Mouse (Mus musculus): ENCODE measurements around the gene Dmrt2. TPM values are rescaled to one million over a fixed set of nuclear protein-coding genes. Genes with fewer than 3 reads are reported as not detected.

Dmrt2 gene
- polyA plus RNA-seq, 1 experiment from 2014 or later, result 0.43 TPM

DNA sequence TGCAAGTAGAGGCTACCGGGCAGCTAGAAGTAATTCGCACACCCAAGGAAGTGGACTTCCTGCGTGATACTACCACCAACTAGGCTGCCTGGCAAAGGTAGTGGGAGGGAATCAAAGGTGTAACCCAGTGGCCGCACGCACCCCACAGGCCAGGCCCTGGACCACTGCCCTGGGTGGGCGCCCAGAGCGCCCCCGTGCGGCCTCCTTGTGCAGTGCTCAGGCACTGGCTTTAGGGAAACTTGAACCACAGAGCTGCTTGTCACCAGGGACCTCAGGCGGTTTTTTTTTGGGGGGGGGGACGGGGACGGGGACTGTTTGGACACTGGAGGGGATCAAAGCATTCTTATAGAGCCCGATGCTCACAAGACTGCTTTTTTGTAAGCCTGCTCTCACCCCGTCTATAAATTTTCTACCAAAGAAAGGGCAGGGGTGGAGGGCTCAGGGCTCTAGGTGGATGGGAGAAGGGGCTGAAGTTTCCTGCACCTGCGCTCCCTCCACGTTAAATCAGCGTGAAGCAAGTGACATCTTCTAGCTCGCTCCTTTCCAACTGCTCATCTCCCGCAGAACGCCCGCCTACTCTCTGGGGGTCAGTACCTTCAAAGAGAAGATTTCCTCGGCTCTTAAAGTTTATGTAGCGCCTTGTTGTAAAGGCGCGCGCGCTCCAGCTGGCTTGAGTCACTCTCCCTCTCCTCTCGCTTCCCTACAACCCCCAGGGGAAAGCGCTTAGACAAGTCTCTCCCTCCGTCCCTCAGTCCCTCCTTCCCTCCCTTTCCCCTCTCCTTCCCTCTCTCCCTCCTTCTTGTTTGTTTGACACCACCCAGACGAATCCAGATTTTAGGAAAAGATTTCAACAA is 6.5 kb upstream of the Dmrt2 start:
- no peaks in the 10 kb centered on the region for H3K4me1 ChIP-seq
- H3K27me3 ChIP-seq, result peaks cover 73% of the 10 kb centered on the region
- H3K4me3 ChIP-seq, result no peak overlapping the region
- WGBS, result 2% methylated on average over 31 of the region's 31 CpGs
- H3K27ac ChIP-seq, result no peak overlapping the region
- no peak overlapping the region for H3K9ac ChIP-seq
- H3K4me2 ChIP-seq, result no peak overlapping the region
- no peak for ATAC-seq
- no peaks in the 10 kb centered on the region for H3K9me3 ChIP-seq (replicated peaks)
- no peaks in the 10 kb centered on the region for H3K36me3 ChIP-seq (ENCODE audit: poor library complexity, severe bottlenecking)

DNA sequence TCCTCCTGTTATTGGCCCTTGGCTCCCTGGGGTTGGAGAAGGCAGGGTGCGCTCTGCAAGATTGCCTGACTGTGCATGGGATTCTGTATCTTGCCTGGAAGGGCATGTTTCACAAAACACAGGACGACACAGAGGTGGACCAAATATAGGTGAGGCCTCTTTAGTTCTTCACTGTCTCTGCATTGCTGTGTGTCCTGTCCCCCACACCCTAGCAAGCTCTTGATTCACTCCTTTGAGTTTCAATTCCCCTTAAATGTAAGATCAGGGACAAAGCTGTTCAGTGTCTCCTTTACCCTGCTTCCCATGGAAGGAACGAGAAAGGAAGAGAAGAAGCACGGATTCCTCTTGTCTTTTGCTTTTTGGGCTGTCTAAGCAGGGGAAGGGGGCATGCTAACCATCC is 4.4 kb upstream of the Dmrt2 start:
- Histone ChIP-seq H3K27ac (no peak overlapping the region), H3K4me1 (peaks cover 12% of the 10 kb centered on the region), H3K36me3 (ENCODE audit: poor library complexity, severe bottlenecking) (no peaks in the 10 kb centered on the region), H3K27me3 (peaks cover 92% of the 10 kb centered on the region), H3K4me3 (no peak overlapping the region), H3K9ac (no peak overlapping the region), H3K9me3 (replicated peaks) (no peaks in the 10 kb centered on the region), H3K4me2 (no peak overlapping the region)
- WGBS, result 20% methylated on average over 4 of the region's 4 CpGs
- no peak for ATAC-seq

DNA sequence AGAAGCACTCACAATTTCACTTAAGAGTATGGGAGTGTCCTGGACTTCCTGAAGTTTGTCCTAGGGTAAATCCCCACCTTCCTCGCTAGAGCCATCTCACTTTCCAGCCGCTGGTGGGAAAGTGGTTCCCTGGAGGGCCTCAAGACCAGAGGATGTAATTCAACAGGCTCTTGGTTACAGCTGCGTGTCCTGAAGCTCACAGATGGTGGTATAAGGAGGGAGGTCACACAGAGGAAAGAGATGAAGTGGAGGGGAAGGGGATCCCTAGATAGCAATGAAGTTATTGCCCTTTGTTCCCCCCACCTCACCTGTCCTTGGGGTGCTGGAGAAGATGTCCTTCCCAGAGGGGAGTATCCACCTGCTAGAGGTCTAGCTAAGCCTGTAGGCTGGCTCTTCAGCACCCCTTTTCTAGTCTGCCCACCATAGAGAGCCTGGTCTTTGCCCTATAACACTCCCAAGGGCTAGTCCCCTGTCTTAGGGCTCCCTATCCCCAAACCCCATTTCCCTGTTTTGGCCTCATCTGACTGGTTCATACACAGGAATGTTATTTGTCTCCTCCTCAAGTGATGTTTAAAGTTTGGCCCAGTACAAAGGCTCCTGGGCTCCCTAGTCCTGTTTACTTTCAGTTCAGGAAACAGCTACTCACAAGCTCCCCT is 2.5 kb upstream of the Dmrt2 start:
- Histone ChIP-seq H3K4me3 (no peak overlapping the region), H3K27ac (no peak overlapping the region), H3K36me3 (ENCODE audit: poor library complexity, severe bottlenecking) (no peaks in the 10 kb centered on the region), H3K9ac (no peak overlapping the region), H3K9me3 (replicated peaks) (no peaks in the 10 kb centered on the region), H3K4me1 (peaks cover 24% of the 10 kb centered on the region), H3K27me3 (peaks cover 98% of the 10 kb centered on the region), H3K4me2 (no peak overlapping the region)
- WGBS, result 3% methylated on average over 3 of the region's 3 CpGs
- ATAC-seq, result no peak

DNA sequence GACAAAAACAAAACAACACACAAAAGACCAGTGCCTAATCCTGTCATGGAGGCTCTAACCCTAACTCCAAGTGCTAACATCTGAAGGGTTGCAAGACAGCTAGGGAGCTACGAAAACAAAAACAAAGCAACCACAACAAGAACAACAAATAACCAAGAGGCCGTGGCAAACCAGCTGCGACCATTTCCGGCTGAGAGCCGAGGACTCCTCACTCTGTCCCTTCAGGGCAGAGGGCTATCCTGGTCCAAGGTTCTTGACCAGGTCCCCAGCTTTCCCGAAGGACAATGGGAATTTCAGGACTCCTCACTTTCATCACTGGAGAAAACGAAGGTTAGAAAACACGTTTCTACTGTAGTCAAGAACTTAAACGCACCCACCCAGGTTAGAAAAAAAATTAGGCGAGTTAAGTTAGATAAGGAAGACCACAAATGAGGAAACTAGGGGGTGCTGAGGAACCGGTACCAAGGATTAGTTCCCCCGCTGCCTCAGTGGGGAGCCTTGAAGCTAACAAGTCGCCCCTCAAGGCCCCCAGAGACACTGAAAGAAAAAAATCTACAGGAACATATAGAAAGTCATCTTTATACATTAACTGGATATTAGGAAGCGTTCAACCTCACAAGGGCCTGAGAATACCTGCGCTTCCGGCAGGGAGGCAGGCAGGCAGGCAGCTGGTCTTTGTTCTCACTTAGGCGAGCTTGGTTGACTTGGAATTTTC is 1.5 kb upstream of the Dmrt2 start:
- no peaks in the 10 kb centered on the region for H3K9me3 ChIP-seq (replicated peaks)
- under 1% methylated on average over 17 of the region's 17 CpGs for WGBS
- no peak for ATAC-seq
- H3K4me3 ChIP-seq, result no peak overlapping the region
- peaks cover 98% of the 10 kb centered on the region for H3K27me3 ChIP-seq
- peaks cover 24% of the 10 kb centered on the region for H3K4me1 ChIP-seq
- no peak overlapping the region for H3K4me2 ChIP-seq
- H3K36me3 ChIP-seq (ENCODE audit: poor library complexity, severe bottlenecking), result no peaks in the 10 kb centered on the region
- no peak overlapping the region for H3K9ac ChIP-seq
- H3K27ac ChIP-seq, result no peak overlapping the region

DNA sequence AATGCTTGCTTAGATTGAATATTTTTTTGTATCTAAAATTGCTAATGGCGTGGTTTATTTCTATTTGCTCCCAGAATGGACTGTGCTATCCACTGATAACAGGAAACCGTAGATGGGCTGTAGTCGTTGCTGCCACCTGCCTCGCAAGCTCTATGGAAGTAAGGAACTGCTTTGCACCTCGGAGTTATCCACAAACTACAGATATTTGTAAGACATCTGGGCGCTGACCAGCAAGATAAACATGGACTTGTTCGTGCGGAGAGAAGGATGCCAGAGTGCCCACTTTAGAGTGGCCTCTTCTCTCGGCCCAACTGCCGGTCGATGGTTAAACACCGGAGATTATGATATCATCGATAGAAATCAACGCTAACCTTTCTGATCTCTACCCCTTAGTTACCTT is 530 bp upstream of the Dmrt2 start:
- Histone ChIP-seq H3K9ac (no peak overlapping the region), H3K4me1 (peaks cover 24% of the 10 kb centered on the region), H3K9me3 (replicated peaks) (no peaks in the 10 kb centered on the region), H3K36me3 (ENCODE audit: poor library complexity, severe bottlenecking) (no peaks in the 10 kb centered on the region), H3K27me3 (peaks cover 98% of the 10 kb centered on the region), H3K4me2 (peak overlapping the region; percentile 81), H3K27ac (no peak overlapping the region), H3K4me3 (peak overlapping the region; percentile 44)
- WGBS, result under 1% methylated on average over 14 of the region's 14 CpGs
- no peak for ATAC-seq

DNA sequence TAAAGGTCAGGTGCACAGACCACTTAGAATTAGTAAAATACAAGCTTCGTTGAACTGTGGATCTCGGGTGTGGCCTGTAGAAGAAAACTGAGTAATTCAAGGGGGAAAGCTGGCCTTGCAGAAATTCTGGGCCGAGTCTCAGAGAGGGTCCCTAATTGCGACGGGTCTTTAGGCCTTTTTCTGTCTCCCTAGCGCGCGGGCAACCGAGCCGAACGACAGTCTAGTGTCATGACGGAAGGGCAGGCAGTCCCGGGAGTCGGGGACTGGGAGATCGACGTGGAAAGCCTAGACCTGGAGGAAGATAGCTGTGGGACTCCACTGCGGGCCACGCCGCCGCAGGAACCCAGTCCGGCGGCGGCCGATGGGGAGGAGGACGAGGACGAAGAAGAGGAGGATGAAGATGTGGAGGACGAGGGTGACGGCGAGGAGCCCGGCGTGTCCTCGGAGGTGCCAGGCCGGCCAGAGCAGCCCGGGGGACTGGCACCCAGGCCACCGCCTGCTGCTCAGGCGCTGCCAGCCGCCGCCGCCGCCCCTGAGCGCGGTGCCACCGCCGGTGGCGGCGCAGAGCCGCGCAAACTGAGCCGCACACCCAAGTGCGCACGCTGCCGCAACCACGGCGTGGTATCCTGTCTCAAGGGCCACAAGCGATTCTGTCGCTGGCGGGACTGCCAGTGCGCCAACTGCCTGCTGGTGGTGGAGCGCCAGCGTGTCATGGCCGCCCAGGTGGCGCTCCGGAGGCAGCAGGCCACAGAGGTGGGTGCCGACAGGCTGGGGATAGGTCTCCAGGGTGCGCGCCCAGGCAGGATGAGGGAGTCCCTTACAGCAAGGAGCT is 1.2 kb downstream of the Dmrt2 start:
- no peak; the same call in 1 of the 2 replicates for ATAC-seq
- Histone ChIP-seq H3K27me3 (peaks cover 97% of the 10 kb centered on the region), H3K9ac (peak overlapping the region; percentile 43), H3K4me1 (peaks cover 24% of the 10 kb centered on the region), H3K9me3 (replicated peaks) (no peaks in the 10 kb centered on the region), H3K4me2 (peak overlapping the region; percentile 77), H3K36me3 (ENCODE audit: poor library complexity, severe bottlenecking) (no peaks in the 10 kb centered on the region), H3K4me3 (peak overlapping the region; percentile 44), H3K27ac (no peak overlapping the region)
- WGBS, result 1% methylated on average over 57 of the region's 66 CpGs

DNA sequence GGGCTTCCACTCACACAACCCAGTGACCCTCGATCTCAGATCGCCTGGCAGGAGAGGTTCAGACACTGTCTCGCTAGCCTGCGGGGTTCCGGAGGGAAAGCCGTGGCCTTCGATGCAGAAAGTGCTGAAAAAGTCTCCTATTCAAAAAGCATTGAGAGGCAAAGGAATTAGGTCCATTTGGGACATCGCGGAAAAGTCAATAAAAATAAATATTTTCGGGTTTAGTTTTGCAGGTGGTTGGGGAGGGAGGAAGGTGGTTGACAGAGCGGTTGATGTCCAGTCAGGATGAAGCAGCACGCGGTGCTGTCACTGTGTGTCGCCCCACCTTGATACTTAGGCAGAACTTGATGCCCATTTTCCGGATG is 1.8 kb downstream of the Dmrt2 start:
- Histone ChIP-seq H3K9me3 (replicated peaks) (no peaks in the 10 kb centered on the region), H3K4me2 (peak overlapping the region; percentile 77), H3K27me3 (peaks cover 93% of the 10 kb centered on the region), H3K36me3 (ENCODE audit: poor library complexity, severe bottlenecking) (no peaks in the 10 kb centered on the region), H3K9ac (no peak overlapping the region), H3K27ac (no peak overlapping the region), H3K4me1 (peaks cover 24% of the 10 kb centered on the region), H3K4me3 (peak overlapping the region; percentile 44)
- under 1% methylated on average over 15 of the region's 15 CpGs for WGBS
- ATAC-seq, result no peak

DNA sequence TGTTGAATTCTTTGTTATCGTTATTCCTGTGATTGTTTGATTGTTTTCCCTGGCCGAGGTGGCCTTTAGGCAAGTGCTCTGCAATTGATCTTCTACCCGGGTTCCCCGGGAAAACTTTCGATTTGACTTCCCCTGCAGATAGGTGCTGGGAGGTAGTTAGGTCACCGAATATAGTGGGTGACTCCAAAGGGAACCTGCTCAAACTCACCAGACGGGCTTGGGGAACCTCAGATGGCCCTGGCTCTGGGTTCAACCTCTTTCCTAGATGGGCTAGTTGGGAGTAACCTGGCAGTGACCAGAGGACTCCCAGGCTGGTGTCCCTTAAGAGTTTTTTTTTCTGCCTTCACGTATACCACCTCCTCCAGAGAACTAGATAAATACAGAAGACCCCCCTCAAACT is 2.5 kb downstream of the Dmrt2 start:
- H3K27me3 ChIP-seq, result peaks cover 85% of the 10 kb centered on the region
- no peak overlapping the region for H3K27ac ChIP-seq
- H3K4me2 ChIP-seq, result no peak overlapping the region
- H3K9ac ChIP-seq, result no peak overlapping the region
- WGBS, result under 1% methylated on average over 8 of the region's 8 CpGs
- no peak for ATAC-seq
- H3K36me3 ChIP-seq (ENCODE audit: poor library complexity, severe bottlenecking), result no peaks in the 10 kb centered on the region
- H3K4me3 ChIP-seq, result no peak overlapping the region
- H3K4me1 ChIP-seq, result peaks cover 24% of the 10 kb centered on the region
- H3K9me3 ChIP-seq (replicated peaks), result no peaks in the 10 kb centered on the region

DNA sequence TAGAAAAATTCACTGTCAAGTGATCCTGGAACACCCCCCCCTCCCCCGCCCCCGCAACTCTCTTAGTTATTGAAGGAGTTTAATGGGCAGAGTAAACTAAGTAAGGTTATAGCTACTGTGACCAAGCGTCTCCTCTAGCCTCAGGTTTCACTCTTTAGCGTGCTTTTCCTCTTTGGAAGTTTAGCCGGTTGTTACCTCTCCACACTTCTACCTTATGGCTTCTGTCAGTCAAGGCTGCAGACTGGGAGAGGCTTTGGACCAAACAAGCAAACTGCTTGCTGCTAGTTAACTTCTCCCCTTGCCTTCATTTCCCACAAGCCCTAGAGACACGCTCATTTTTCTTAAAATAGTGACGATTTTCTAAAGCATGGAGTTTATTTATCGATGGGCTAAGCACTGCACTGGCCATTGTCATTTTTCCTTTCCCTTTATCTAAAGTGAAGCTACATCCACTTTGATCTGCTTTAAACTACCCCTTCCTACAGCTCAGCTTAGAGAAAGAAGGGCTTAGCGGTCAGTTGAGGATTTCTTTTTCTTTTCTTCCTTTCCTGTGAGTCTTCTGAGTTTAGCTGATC is 3.7 kb downstream of the Dmrt2 start:
- Histone ChIP-seq H3K4me1 (peaks cover 24% of the 10 kb centered on the region), H3K9ac (no peak overlapping the region), H3K4me3 (no peak overlapping the region), H3K27ac (no peak overlapping the region), H3K4me2 (no peak overlapping the region), H3K9me3 (replicated peaks) (no peaks in the 10 kb centered on the region), H3K36me3 (ENCODE audit: poor library complexity, severe bottlenecking) (no peaks in the 10 kb centered on the region), H3K27me3 (peaks cover 78% of the 10 kb centered on the region)
- 5% methylated on average over 9 of the region's 9 CpGs for WGBS
- no peak for ATAC-seq

DNA sequence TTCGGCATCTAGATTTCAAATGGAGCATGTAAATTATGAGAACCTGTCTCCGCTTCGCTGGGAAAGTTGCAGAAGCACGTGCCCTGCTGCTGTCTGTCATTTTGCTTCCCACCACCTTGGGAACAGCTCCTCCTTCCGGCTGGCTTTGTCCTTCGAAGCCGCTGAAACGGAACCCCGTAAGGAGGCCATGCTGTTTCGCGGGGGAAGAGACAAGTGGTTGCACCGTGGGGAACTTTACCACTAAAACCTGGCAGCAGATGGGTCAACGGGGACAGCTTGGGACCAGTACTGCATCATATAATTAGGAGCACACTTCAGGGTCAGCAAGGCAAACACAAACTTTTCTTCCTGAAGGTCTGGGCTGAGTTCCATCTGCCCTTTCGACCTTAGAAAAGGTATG is 26.6 kb downstream of the Dmrt2 start:
- no peak for ATAC-seq
- no peaks in the 10 kb centered on the region for H3K4me1 ChIP-seq
- WGBS, result 82% methylated on average over 14 of the region's 14 CpGs
- H3K27ac ChIP-seq, result no peak overlapping the region
- no peaks in the 10 kb centered on the region for H3K27me3 ChIP-seq
- H3K9ac ChIP-seq, result no peak overlapping the region
- no peaks in the 10 kb centered on the region for H3K9me3 ChIP-seq (replicated peaks)
- no peak overlapping the region for H3K4me3 ChIP-seq
- no peak overlapping the region for H3K4me2 ChIP-seq
- no peaks in the 10 kb centered on the region for H3K36me3 ChIP-seq (ENCODE audit: poor library complexity, severe bottlenecking)

DNA sequence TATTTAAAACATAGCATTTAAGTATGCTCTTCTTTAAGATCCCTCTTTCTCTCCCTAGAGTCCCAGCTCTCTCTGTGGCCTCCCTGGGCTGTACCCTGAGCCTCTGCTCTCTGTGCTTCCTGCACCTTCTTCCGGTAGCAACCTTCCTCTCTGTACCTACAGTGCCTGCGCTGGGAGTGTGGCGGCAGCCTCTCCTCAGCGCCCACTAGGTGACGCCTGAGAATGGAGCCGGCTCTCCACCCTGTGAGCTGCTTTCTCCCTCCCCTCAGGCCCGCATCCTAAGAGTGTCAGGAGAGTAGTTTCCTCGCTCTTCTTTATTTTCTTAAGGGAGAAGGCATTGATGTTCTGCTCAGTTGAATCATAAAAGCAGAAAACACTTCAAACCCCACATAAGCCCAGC is 41.2 kb downstream of the Dmrt2 start:
- Histone ChIP-seq H3K4me2 (no peak overlapping the region), H3K27me3 (no peaks in the 10 kb centered on the region), H3K4me1 (no peaks in the 10 kb centered on the region), H3K36me3 (ENCODE audit: poor library complexity, severe bottlenecking) (no peaks in the 10 kb centered on the region), H3K27ac (no peak overlapping the region), H3K9ac (no peak overlapping the region), H3K4me3 (no peak overlapping the region), H3K9me3 (replicated peaks) (no peaks in the 10 kb centered on the region)
- peak; percentile 82 for ATAC-seq
- WGBS, result 7% methylated on average over 8 of the region's 8 CpGs

Data from forebrain, embryonic 13.5 days (tissue).